Mouse (Mus musculus) embryonic fibroblast, embryonic 13.5 days (primary cell): ENCODE results near the gene Fam173a.

Source experiments
- CTCF ChIP-seq: IDR thresholded peaks from 2 replicates; pipeline ENCODE4 v1.5.1; 2011; ENCODE audit warnings: mild to moderate bottlenecking, control low read depth, low read length, moderate library complexity, borderline replicate concordance; ENCODE audit not compliant: insufficient read depth
- POLR2A ChIP-seq: IDR thresholded peaks from 2 replicates; pipeline ENCODE4 v1.6.1; 2011; ENCODE audit warnings: low read depth, mild to moderate bottlenecking, control low read depth, low read length, moderate library complexity

GRCm38 (mm10) chr17:25836397-25837075 lies 43.8 kb upstream of the Fam173a start:
- TF ChIP-seq CTCF (no peak), POLR2A (no peak; the same call in 1 of the 2 replicates)
